Mouse (Mus musculus) embryonic fibroblast, embryonic 13.5 days (primary cell): ENCODE results near the gene Ptprq. TPM values are rescaled to one million over a fixed set of nuclear protein-coding genes. Genes with fewer than 3 reads are reported as not detected.
A peak's percentile ranks its signal among the peaks of the same experiment; 100 is the strongest.

Experiments used
- H3K27ac ChIP-seq: 2 replicates; pipeline ENCODE4 v1.5.1; 2012; ENCODE audit warnings: low read length, control low read depth, inconsistent platforms; ENCODE audit not compliant: insufficient read depth
- H3K4me1 ChIP-seq: 2 replicates; pipeline ENCODE4 v1.6.1; 2011; ENCODE audit warnings: low read length; ENCODE audit not compliant: control insufficient read depth, insufficient read depth
- H3K4me3 ChIP-seq: 2 replicates; pipeline ENCODE4 v1.5.1; 2011; ENCODE audit warnings: mild to moderate bottlenecking, control low read depth, low read length; ENCODE audit not compliant: insufficient read depth
- CTCF ChIP-seq: IDR thresholded peaks from 2 replicates; pipeline ENCODE4 v1.5.1; 2011; ENCODE audit warnings: mild to moderate bottlenecking, control low read depth, low read length, moderate library complexity, borderline replicate concordance; ENCODE audit not compliant: insufficient read depth
- POLR2A ChIP-seq: IDR thresholded peaks from 2 replicates; pipeline ENCODE4 v1.6.1; 2011; ENCODE audit warnings: low read depth, mild to moderate bottlenecking, control low read depth, low read length, moderate library complexity
- polyA plus RNA-seq: library from polyadenylated mRNA; stranded (reverse); fragments of >200 nt; gene quantifications from 2 replicates; pipeline ENCODE4 v1.2.4, GENCODE M21; 2011; ENCODE audit warnings: low read depth; ENCODE audit not compliant: missing spikeins, insufficient read length

Gene Ptprq
- polyA plus RNA-seq, 1 experiment, result 1.3 TPM

DNA sequence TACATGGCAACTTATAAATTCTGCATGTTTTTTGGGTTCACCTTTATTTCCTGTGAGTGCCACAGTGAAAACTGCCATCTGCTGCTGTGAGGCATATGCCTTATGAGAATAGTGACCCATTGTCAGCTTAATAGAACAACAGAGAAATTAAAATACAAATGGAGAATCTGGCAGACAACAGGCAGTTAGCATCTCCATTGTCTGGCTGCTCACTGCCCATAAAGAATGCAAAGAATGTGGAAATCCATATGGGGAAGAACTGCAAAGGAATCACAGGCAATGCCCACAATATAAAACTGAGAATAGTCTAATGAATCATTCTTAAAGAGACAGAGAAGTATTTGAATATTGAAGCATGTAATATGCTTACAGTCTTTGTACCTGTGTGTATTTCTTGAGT lies 14.5 kb upstream of the Ptprq start:
- Histone ChIP-seq H3K4me3 (no peak overlapping the region), H3K4me1 (no peaks in the 10 kb centered on the region), H3K27ac (no peak overlapping the region)
- TF ChIP-seq CTCF (no peak), POLR2A (no peak)

- H3K4me3 ChIP-seq, result no peak overlapping the region
- peaks cover 3% of the 10 kb centered on the region; the same call in 1 of the 2 replicates for H3K4me1 ChIP-seq
- TF ChIP-seq CTCF, result no peak
- H3K27ac ChIP-seq, result no peak overlapping the region
Observed at GRCm38 (mm10) chr10:107725631-107726030, 5.8 kb upstream of the Ptprq start.

DNA sequence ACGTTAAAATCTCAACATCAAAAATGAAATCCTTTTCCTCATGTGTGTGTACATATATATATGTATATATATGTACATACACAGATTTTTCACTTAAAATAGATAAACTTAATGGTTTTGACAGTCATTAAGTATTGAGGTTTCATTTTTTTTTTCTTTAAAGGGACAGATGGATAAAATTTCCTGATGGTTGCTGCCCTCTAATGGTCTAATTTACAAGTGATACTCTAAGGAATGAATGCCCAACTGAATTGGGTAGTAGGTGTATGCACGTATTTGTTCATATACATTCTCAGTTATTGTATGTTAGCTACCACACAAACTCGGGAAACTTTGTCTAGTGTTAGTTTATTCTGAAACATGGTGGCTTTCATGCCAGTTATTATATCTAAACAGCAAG lies 15.4 kb downstream of the Ptprq start:
- no peak overlapping the region for H3K27ac ChIP-seq
- TF ChIP-seq CTCF (no peak), POLR2A (no peak)
- no peak overlapping the region for H3K4me3 ChIP-seq
- no peaks in the 10 kb centered on the region for H3K4me1 ChIP-seq

DNA sequence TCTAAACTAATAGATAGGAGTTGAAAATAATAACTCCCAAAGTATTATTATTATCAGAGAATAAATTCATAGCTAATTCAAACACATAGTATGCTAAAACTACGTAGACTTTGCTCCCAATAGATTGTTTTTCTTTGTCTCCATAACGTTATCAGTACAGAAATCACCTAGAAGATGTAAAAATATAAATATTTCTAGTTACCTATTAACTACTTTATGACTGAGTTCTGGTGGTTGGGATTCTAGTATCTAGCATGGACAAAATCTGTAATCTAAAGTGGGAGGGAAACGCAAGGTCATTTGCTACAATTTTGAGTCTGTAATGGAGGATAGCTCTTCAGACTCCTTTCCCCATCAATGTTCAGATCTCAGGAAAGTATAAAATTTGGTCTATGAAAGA lies 18.9 kb downstream of the Ptprq start:
- Histone ChIP-seq H3K4me1 (no peaks in the 10 kb centered on the region), H3K27ac (no peak overlapping the region), H3K4me3 (no peak overlapping the region)
- TF ChIP-seq POLR2A, result no peak
- TF ChIP-seq CTCF, result no peak

GRCm38 (mm10) chr10:107698716-107699115 lies 21.1 kb downstream of the Ptprq start:
- Histone ChIP-seq H3K4me1 (no peaks in the 10 kb centered on the region), H3K27ac (no peak overlapping the region), H3K4me3 (no peak overlapping the region)
- no peak for TF ChIP-seq POLR2A
- no peak for TF ChIP-seq CTCF

DNA sequence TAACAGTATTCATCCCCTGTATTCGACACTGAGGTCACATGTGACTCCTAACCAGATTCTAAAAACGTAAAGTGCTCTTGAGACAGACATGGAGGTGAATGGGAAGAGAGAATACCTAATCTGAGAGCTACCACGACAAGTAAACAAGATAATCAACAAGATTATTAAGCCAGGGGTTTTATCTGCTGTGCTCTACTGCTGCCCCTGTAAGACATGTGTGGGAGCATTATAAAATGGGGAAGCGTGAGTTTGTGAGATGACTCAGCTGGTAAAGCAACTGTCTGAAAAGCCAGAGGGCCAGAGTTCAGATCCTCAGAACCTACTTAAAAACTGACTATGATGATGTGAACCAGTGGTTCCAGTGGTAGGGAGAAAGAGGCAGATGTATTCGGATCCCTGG lies 22.7 kb downstream of the Ptprq start:
- Histone ChIP-seq H3K27ac (no peak overlapping the region), H3K4me1 (no peaks in the 10 kb centered on the region), H3K4me3 (no peak overlapping the region)
- TF ChIP-seq POLR2A, result no peak
- TF ChIP-seq CTCF, result no peak

DNA sequence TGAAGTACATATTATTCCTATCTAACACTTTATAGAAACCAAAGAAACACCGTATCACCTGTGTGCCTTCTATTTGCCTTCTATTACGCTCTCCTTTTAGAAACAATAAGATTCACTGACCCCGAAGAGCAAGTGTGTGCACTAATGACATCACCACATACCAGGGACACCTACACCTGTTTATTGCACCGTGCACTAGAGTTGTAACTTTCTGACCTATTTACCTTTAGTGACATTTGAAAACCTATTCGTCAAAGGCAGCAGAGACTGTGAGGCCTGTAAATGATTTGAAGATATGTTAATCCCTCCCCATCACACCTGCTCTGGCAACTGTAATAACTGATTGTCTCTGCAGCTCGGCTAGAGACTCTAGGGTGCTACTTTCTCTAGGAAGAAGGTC lies 32.5 kb downstream of the Ptprq start:
- no peak for TF ChIP-seq CTCF
- no peak for TF ChIP-seq POLR2A
- Histone ChIP-seq H3K4me1 (no peaks in the 10 kb centered on the region), H3K27ac (no peak overlapping the region), H3K4me3 (no peak overlapping the region)

GRCm38 (mm10) chr10:107675994-107676393 lies 43.9 kb downstream of the Ptprq start:
- H3K27ac ChIP-seq, result no peak overlapping the region
- no peak overlapping the region for H3K4me3 ChIP-seq
- no peak for TF ChIP-seq CTCF
- TF ChIP-seq POLR2A, result no peak
- no peaks in the 10 kb centered on the region for H3K4me1 ChIP-seq

GRCm38 (mm10) chr10:107668374-107669094 lies 51.3 kb downstream of the Ptprq start:
- H3K4me3 ChIP-seq, result no peak overlapping the region
- TF ChIP-seq POLR2A (no peak), CTCF (no peak)
- no peaks in the 10 kb centered on the region for H3K4me1 ChIP-seq
- no peak overlapping the region for H3K27ac ChIP-seq

DNA sequence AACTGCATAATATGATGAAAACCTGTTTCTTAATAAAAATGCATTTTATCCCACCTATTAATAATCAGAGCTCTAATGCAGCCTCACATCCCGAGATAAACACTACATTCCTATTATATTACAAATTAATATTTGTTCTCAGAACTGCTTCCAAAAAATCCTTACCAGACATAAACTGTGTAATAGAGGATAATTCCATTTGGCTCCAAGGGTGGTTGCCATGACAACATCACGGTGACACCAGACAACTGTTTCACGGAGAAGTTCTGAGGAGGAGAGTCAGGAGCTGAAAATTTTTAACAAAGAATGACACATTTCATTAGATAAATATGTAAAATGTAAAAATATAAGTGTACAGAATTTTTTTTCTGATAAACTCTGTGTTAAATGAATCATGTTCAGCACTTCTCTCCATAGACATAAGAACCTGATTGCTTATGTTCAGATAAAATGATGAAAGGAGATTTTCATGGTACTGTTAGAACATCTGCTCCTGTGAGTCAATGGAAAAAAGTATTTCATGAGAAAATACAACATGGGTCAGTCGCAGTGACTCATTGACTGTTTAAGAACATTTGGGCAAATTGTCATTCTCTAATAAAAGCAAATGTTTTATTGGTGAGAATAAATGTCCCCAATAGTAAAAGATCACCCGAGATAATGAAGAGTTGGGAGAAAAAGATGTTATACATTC lies 57.3 kb downstream of the Ptprq start:
- TF ChIP-seq POLR2A (no peak), CTCF (no peak)
- H3K27ac ChIP-seq, result peak overlapping the region; percentile 47; the same call in 1 of the 2 replicates
- no peaks in the 10 kb centered on the region; the same call in 1 of the 2 replicates for H3K4me1 ChIP-seq
- no peak overlapping the region for H3K4me3 ChIP-seq
